Mouse (Mus musculus): ENCODE data around the gene Rpgrip1l.

DNA sequence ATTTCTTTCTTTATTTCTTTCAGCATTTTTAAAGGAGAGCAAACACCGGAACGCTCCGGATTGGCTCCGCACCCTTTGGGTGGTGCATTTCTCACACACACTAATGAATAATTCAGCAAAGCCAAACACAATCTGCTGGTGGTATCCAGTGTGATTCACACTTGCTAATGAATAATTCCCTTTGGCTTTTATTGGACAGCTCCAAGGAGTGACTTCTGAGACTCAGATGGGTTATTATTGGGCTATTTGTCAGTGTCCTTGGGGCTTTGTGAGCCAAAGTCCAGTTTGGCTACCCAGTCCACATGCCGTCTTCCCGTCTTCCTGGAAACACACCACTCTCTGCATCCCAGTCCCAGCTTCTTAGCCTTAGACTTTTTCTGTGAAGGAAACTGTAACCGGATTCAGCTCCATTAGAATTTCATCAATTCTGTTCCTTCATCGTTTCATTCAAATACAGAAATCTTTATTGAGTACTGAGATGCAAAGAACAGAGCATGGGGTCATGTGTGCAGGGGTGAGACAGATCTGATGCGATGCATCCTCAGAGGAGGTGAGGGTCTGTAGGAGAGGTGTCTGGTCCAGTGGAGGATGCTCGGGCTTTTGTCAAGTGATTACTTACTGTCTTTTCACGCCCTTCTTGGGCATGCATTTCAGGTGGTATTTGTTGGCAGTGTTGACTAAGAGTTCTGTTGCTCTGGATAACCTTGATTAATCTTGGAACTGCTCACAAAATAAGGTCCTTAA is 43.1 kb upstream of the Rpgrip1l start:
- TF ChIP-seq CTCF (IDR thresholded peaks at IDR 0.05; ENCODE audit: extremely low read depth, insufficient read depth, low read length) (no peak), POLR2A (IDR thresholded peaks at IDR 0.05; ENCODE audit: extremely low read depth, insufficient read depth, low read length) (no peak)

Measured in cortical plate, adult 2 months (tissue).